8 mouse cellular contexts compared by ENCODE assay signal in genomic region chr13:113949708-113950107, GRCm38 (mm10).
DNase-seq lines count a peak whose midpoint lies in the region; ATAC-seq and TF ChIP-seq lines count a peak whose summit lies in the region.

No protein-coding gene starts in this region.

- H3K9ac ChIP-seq in kidney, embryonic 15.5 days, result no peak overlapping the region
- H3K9ac ChIP-seq in limb, embryonic 15.5 days, result no peak overlapping the region
- H3K9ac ChIP-seq in forebrain, embryonic 11.5 days (ENCODE audit: low read length), result no peak overlapping the region
- H3K9ac ChIP-seq in lung, postnatal 0 days (replicated peaks; ENCODE audit: low read depth), result no peak overlapping the region

- intact Hi-C loops in heart, postnatal 36 days (cut with DNase I), result no loop called here

- H3K4me2 ChIP-seq in kidney, embryonic 15.5 days, result no peak overlapping the region
- H3K4me2 ChIP-seq in limb, embryonic 15.5 days, result no peak overlapping the region
- H3K4me2 ChIP-seq in forebrain, embryonic 11.5 days (ENCODE audit: low read depth, low read length, severe bottlenecking), result no peak overlapping the region
- H3K4me2 ChIP-seq in lung, postnatal 0 days (replicated peaks; ENCODE audit: low read depth, low read length), result no peak overlapping the region

- no peak for ATAC-seq in kidney, embryonic 15.5 days (replicated peaks; ENCODE audit: low FRiP score)
- ATAC-seq in limb, embryonic 15.5 days (ENCODE audit: insufficient number of reproducible peaks, low FRiP score, low TSS enrichment, low read depth), result no peak
- ATAC-seq in forebrain, embryonic 11.5 days (replicated peaks; ENCODE audit: low FRiP score), result no peak
- ATAC-seq in lung, postnatal 0 days, result no peak

- 42% methylated on average over 5 of the region's 5 CpGs for WGBS in kidney, embryonic 15.5 days
- 61% methylated on average over 5 of the region's 5 CpGs for WGBS in limb, embryonic 15.5 days
- 68% methylated on average over 5 of the region's 5 CpGs for WGBS in forebrain, embryonic 11.5 days
- WGBS in lung, postnatal 0 days, result 60% methylated on average over 5 of the region's 5 CpGs

- H3K4me3 ChIP-seq in kidney, embryonic 15.5 days (replicated peaks), result no peak overlapping the region
- no peak overlapping the region for H3K4me3 ChIP-seq in brown adipose tissue, adult 24 weeks (ENCODE audit: insufficient read depth, low read depth, low read length)
- H3K4me3 ChIP-seq in limb, embryonic 15.5 days, result no peak overlapping the region
- H3K4me3 ChIP-seq in forebrain, embryonic 11.5 days (ENCODE audit: low read depth, low read length), result no peak overlapping the region
- H3K4me3 ChIP-seq in lung, postnatal 0 days (ENCODE audit: low read depth, low read length), result no peak overlapping the region

- DNase-seq in kidney, adult 11 months, result peak; percentile 84
- DNase-seq in heart, postnatal 36 days, result peak; percentile 49 to 58
- DNase-seq in forebrain, embryonic 11.5 days (ENCODE audit: low spot score), result no peak
- DNase-seq in retina, postnatal 1 day, result no peak
- DNase-seq in lung, postnatal 0 days (ENCODE audit: low spot score), result no peak

- H3K36me3 ChIP-seq in kidney, embryonic 15.5 days, result no peaks in the 10 kb centered on the region
- no peaks in the 10 kb centered on the region for H3K36me3 ChIP-seq in limb, embryonic 15.5 days
- H3K36me3 ChIP-seq in forebrain, embryonic 11.5 days (ENCODE audit: control insufficient read depth, insufficient read depth, low read length), result no peaks in the 10 kb centered on the region
- H3K36me3 ChIP-seq in lung, postnatal 0 days (ENCODE audit: insufficient read depth, low read length), result no peaks in the 10 kb centered on the region

- H3K27me3 ChIP-seq in kidney, embryonic 15.5 days, result no peaks in the 10 kb centered on the region
- no peaks in the 10 kb centered on the region for H3K27me3 ChIP-seq in limb, embryonic 15.5 days
- no peaks in the 10 kb centered on the region for H3K27me3 ChIP-seq in forebrain, embryonic 11.5 days (ENCODE audit: control insufficient read depth, insufficient read depth, low read length)
- no peaks in the 10 kb centered on the region for H3K27me3 ChIP-seq in lung, postnatal 0 days (replicated peaks; ENCODE audit: insufficient read depth, low read length)

- peaks cover 13% of the 10 kb centered on the region; the same call in 1 of the 2 replicates for H3K4me1 ChIP-seq in kidney, embryonic 15.5 days
- peaks cover 6% of the 10 kb centered on the region for H3K4me1 ChIP-seq in brown adipose tissue, adult 24 weeks (ENCODE audit: control insufficient read depth, insufficient read depth, insufficient read length, low read length)
- peaks cover 8% of the 10 kb centered on the region for H3K4me1 ChIP-seq in limb, embryonic 15.5 days
- H3K4me1 ChIP-seq in forebrain, embryonic 11.5 days (replicated peaks; ENCODE audit: control insufficient read depth, insufficient read depth, low read length), result 0 out of 2 replicates have a peak, but pooled peaks cover 2% of the 10 kb centered on the region
- peaks cover 9% of the 10 kb centered on the region; the same call in 1 of the 2 replicates for H3K4me1 ChIP-seq in lung, postnatal 0 days (ENCODE audit: insufficient read depth, low read depth, low read length)

- no peak for TF ChIP-seq CTCF in lung, postnatal 0 days (IDR thresholded peaks at IDR 0.05)

- TF ChIP-seq EP300 in lung, postnatal 0 days (IDR thresholded peaks at IDR 0.05), result no peak

- H3K27ac ChIP-seq in kidney, embryonic 15.5 days, result no peak overlapping the region
- peak overlapping the region; percentile 92 for H3K27ac ChIP-seq in brown adipose tissue, adult 24 weeks (replicated peaks; ENCODE audit: low read depth, low read length)
- peak overlapping the region; percentile 60 for H3K27ac ChIP-seq in limb, embryonic 15.5 days
- no peak overlapping the region for H3K27ac ChIP-seq in forebrain, embryonic 11.5 days (ENCODE audit: low read depth, low read length)
- no peak overlapping the region for H3K27ac ChIP-seq in lung, postnatal 0 days (ENCODE audit: low read length)

- no peaks in the 10 kb centered on the region for H3K9me3 ChIP-seq in kidney, embryonic 15.5 days (replicated peaks)
- no peaks in the 10 kb centered on the region for H3K9me3 ChIP-seq in limb, embryonic 15.5 days
- no peaks in the 10 kb centered on the region for H3K9me3 ChIP-seq in forebrain, embryonic 11.5 days (ENCODE audit: control insufficient read depth, low read length)
- H3K9me3 ChIP-seq in lung, postnatal 0 days (ENCODE audit: low read length), result no peaks in the 10 kb centered on the region

Comparison
In these comparisons a context has a peak if more than half of its experiments do, and no peak if none do; other contexts are left out.
1. DNase-seq: peak in kidney, adult 11 months (single experiment) and heart, postnatal 36 days (2 of 2); none in forebrain, embryonic 11.5 days (single experiment), retina, postnatal 1 day (single experiment) and lung, postnatal 0 days (single experiment).
2. H3K27ac ChIP-seq: peak in brown adipose tissue, adult 24 weeks (single experiment) and limb, embryonic 15.5 days (single experiment); none in kidney, embryonic 15.5 days (single experiment), forebrain, embryonic 11.5 days (single experiment) and lung, postnatal 0 days (single experiment).